18 mouse cellular contexts compared by ENCODE assay signal in the genomic region with DNA sequence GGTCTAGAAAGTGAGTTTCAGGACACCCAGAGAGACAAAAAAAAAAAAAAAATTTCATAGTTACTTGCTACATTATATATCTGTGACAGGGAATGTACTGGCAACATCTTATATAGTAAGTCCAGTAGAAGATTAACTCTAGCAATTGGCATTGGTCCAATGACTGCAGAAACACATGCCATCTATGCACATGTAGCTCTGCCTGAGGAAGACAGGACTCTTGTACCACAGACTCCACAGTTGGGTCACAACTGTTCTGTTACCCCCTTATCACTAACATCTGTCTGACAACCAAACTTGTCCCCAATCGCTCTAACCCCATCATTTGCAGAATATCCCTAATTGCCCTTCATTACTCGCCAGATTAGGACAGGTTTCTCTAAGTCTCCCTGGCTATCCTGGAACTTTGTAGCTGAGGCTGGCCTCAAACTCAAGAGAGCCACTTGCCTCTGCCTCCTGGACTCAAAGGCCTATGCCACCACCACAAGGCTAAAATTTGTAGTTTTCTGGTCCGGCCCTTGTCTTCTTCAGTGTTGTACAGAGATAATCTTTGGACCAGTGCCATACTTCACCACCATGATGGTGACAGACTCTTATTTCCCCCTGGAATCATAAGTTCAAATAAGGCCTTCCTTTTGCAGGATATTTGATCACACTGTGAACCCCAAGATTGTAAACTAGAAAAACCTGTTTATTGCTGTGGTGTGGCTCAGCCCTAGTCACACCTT. TPM values are rescaled to one million over a fixed set of nuclear protein-coding genes. Genes with fewer than 3 reads are reported as not detected.
A peak's percentile ranks its signal among the peaks of the same experiment; 100 is the strongest.
DNase-seq lines count a peak whose midpoint lies in the region; ATAC-seq and TF ChIP-seq lines count a peak whose summit lies in the region.
"Had no signal": no experiment of that assay in that cellular context is flagged by ENCODE, and none has a peak within 500 bp of the region (broad histone marks: within the 10 kb centered on the region; RNA-seq: fewer than 3 reads in every experiment).

No protein-coding gene starts in this region.

- 68% methylated on average over 3 of the region's 3 CpGs for WGBS in liver, embryonic 12.5 days (ENCODE audit: insufficient replicate concordance)
- WGBS in liver, embryonic 13.5 days (ENCODE audit: insufficient replicate concordance), result 47% methylated on average over 3 of the region's 3 CpGs
- 89% methylated on average over 3 of the region's 3 CpGs for WGBS in stomach, embryonic 16.5 days

- H3K4me1 ChIP-seq in liver, embryonic 12.5 days, result peaks cover 71% of the 10 kb centered on the region
- H3K4me1 ChIP-seq in liver, embryonic 13.5 days (replicated peaks), result peaks cover 79% of the 10 kb centered on the region
- H3K4me1 ChIP-seq in stomach, embryonic 16.5 days (ENCODE audit: control insufficient read depth, insufficient read depth, low read length), result no peaks in the 10 kb centered on the region
- H3K4me1 ChIP-seq: hindbrain, embryonic 15.5 days; neural tube, embryonic 12.5 days had no signal

- no peak for TF ChIP-seq CTCF in brain, embryonic 14.5 days (IDR thresholded peaks at IDR 0.05; ENCODE audit: borderline replicate concordance, extremely low read depth, insufficient read depth, insufficient read length)

- no peak for ATAC-seq in liver, embryonic 12.5 days
- ATAC-seq in liver, embryonic 13.5 days (ENCODE audit: low read depth), result no peak
- peak; percentile 33; the same call in 1 of the 2 replicates for ATAC-seq in stomach, embryonic 16.5 days (ENCODE audit: insufficient read depth, low FRiP score)
- ATAC-seq: forebrain, embryonic 16.5 days; Patski had no signal

- no peak overlapping the region for H3K4me3 ChIP-seq in liver, embryonic 12.5 days
- H3K4me3 ChIP-seq in liver, embryonic 13.5 days (replicated peaks), result no peak overlapping the region
- no peak overlapping the region for H3K4me3 ChIP-seq in stomach, embryonic 16.5 days (replicated peaks; ENCODE audit: low read length)
- H3K4me3 ChIP-seq: hindbrain, embryonic 15.5 days; layer of hippocampus, adult 2 months; left cerebral cortex, adult 2 months; limb, embryonic 12.5 days; neural tube, embryonic 12.5 days had no signal

- peaks cover 11% of the 10 kb centered on the region for H3K9me3 ChIP-seq in liver, embryonic 12.5 days (replicated peaks)
- peaks cover 6% of the 10 kb centered on the region; the same call in 1 of the 2 replicates for H3K9me3 ChIP-seq in liver, embryonic 13.5 days (replicated peaks)
- no peaks in the 10 kb centered on the region for H3K9me3 ChIP-seq in stomach, embryonic 16.5 days (replicated peaks; ENCODE audit: control insufficient read depth, low read length)
- H3K9me3 ChIP-seq: hindbrain, embryonic 15.5 days; limb, embryonic 12.5 days; neural tube, embryonic 12.5 days had no signal

- TF ChIP-seq POLR2A in brain, embryonic 14.5 days (IDR thresholded peaks at IDR 0.05; ENCODE audit: borderline replicate concordance, extremely low read depth, insufficient read depth, insufficient read length, poor library complexity, severe bottlenecking), result no peak

- no peak overlapping the region for H3K4me2 ChIP-seq in liver, embryonic 12.5 days
- H3K4me2 ChIP-seq in liver, embryonic 13.5 days, result peak overlapping the region; percentile 29
- H3K4me2 ChIP-seq in stomach, embryonic 16.5 days (ENCODE audit: low read depth, low read length), result no peak overlapping the region
- H3K4me2 ChIP-seq: hindbrain, embryonic 15.5 days; limb, embryonic 12.5 days; neural tube, embryonic 12.5 days had no signal

- no peak for DNase-seq in liver
- peak; percentile 18 for DNase-seq in brain, embryonic 14.5 days (ENCODE audit: low read depth)
- no peak for DNase-seq in liver, embryonic 13.5 days
- DNase-seq in cerebellum, postnatal 14 days, result no peak
- DNase-seq in lung, postnatal 4 days, result no peak
- DNase-seq: cerebellum, adult 18-20 months; kidney, adult 9 months; thymus, postnatal 14 days had no signal

- peaks cover 37% of the 10 kb centered on the region for H3K36me3 ChIP-seq in liver, embryonic 12.5 days
- H3K36me3 ChIP-seq in liver, embryonic 13.5 days, result peaks cover 27% of the 10 kb centered on the region
- H3K36me3 ChIP-seq in stomach, embryonic 16.5 days (ENCODE audit: control insufficient read depth, insufficient read depth, low read length), result no peaks in the 10 kb centered on the region
- H3K36me3 ChIP-seq: hindbrain, embryonic 15.5 days; limb, embryonic 12.5 days had no signal

- no peak overlapping the region for H3K9ac ChIP-seq in liver, embryonic 12.5 days
- peak overlapping the region; percentile 26; the same call in 1 of the 2 replicates for H3K9ac ChIP-seq in liver, embryonic 13.5 days
- H3K9ac ChIP-seq in stomach, embryonic 16.5 days (ENCODE audit: low read length), result no peak overlapping the region
- H3K9ac ChIP-seq: hindbrain, embryonic 15.5 days; limb, embryonic 12.5 days; neural tube, embryonic 12.5 days had no signal

- no peaks in the 10 kb centered on the region for H3K27me3 ChIP-seq in liver, embryonic 12.5 days (replicated peaks)
- no peaks in the 10 kb centered on the region for H3K27me3 ChIP-seq in liver, embryonic 13.5 days
- no peaks in the 10 kb centered on the region for H3K27me3 ChIP-seq in stomach, embryonic 16.5 days (ENCODE audit: control insufficient read depth, insufficient read depth, low read length)
- H3K27me3 ChIP-seq: hindbrain, embryonic 15.5 days; limb, embryonic 12.5 days; neural tube, embryonic 12.5 days; Patski had no signal

- peak overlapping the region; percentile 49 for H3K27ac ChIP-seq in liver, embryonic 12.5 days
- peak overlapping the region; percentile 58 for H3K27ac ChIP-seq in liver, embryonic 13.5 days
- H3K27ac ChIP-seq in stomach, embryonic 16.5 days (ENCODE audit: low read length), result no peak overlapping the region
- H3K27ac ChIP-seq: hindbrain, embryonic 15.5 days; layer of hippocampus, adult 2 months; left cerebral cortex, adult 2 months; macrophage; neural tube, embryonic 12.5 days had no signal

RNA-seq across cellular contexts. Expression of a gene that starts 23.6 kb away (rescaled TPM):
- polyA plus RNA-seq in liver, embryonic 12.5 days (2016; fragmentation: Nextera tagmentation; extraction: Ambion mirVana), result 97.7 and 98.5 TPM in 2 replicates
- 67.6 and 94.2 TPM in 2 replicates for polyA plus RNA-seq in brain, embryonic 14.5 days (2012; rRNA removed)
- polyA plus RNA-seq in liver, embryonic 13.5 days (2015; fragmentation: Nextera tagmentation; extraction: Ambion mirVana), result 108 and 111 TPM in 2 replicates
- 82.7 and 87.5 TPM in 2 replicates for polyA plus RNA-seq in stomach, embryonic 16.5 days (2015; fragmentation: Nextera tagmentation; extraction: Ambion mirVana)

RNA-seq across cellular contexts. Expression of a gene that starts 52.0 kb away (rescaled TPM):
- 204 and 209 TPM in 2 replicates for polyA plus RNA-seq in liver, embryonic 12.5 days (2016; fragmentation: Nextera tagmentation; extraction: Ambion mirVana)
- 111 and 135 TPM in 2 replicates for polyA plus RNA-seq in brain, embryonic 14.5 days (2012; rRNA removed)
- 198 and 225 TPM in 2 replicates for polyA plus RNA-seq in liver, embryonic 13.5 days (2015; fragmentation: Nextera tagmentation; extraction: Ambion mirVana)
- 207 and 212 TPM in 2 replicates for polyA plus RNA-seq in stomach, embryonic 16.5 days (2015; fragmentation: Nextera tagmentation; extraction: Ambion mirVana)
